In the genomic region with DNA sequence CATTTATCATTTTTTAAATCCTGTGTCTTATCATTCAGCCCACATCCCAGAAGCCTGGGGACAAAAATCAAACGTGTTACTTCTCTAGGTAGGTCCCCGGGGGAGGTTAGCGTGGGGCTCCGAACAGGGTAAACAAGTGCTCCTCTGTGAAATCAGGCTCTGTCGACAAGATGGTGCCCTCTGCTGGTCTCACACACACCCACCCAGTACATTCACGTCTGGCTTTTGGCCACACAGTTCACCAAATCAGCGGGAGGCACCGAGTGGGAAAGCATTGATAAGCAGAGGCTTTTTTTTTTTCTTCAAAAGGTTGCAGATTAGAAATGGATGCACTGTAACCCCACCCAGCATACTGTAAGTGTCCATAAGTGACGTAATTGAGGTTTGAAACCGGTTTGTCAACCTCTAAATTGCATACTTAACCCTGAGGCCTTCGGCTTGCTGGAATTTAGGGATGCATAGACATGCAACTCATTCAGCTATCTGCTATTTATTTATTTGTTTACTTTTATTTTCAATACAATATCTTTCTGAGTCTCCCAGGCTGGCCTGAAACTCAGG, we compare ENCODE assay signal across 9 mouse cellular contexts. TPM values are rescaled to one million over a fixed set of nuclear protein-coding genes. Genes with fewer than 3 reads are reported as not detected.
A peak's percentile ranks its signal among the peaks of the same experiment; 100 is the strongest.
DNase-seq lines count a peak whose midpoint lies in the region; ATAC-seq and TF ChIP-seq lines count a peak whose summit lies in the region.
"Had no signal": no experiment of that assay in that cellular context is flagged by ENCODE, and none has a peak within 500 bp of the region (broad histone marks: within the 10 kb centered on the region; RNA-seq: fewer than 3 reads in every experiment).

No protein-coding gene starts in this region.

- 18% methylated on average over 11 of the region's 11 CpGs for WGBS in forebrain, embryonic 15.5 days
- 20% methylated on average over 11 of the region's 11 CpGs for WGBS in hindbrain, embryonic 13.5 days
- 24% methylated on average over 11 of the region's 11 CpGs for WGBS in spleen, adult 2 months

- H3K4me3 ChIP-seq in forebrain, embryonic 15.5 days: no peak overlapping the region
- H3K4me3 ChIP-seq in hindbrain, embryonic 13.5 days: no peak overlapping the region
- H3K4me3 ChIP-seq in spleen, adult 2 months (ENCODE audit: extremely low read depth, insufficient read depth, insufficient read length): no peak overlapping the region
- H3K4me3 ChIP-seq: limb, embryonic 15.5 days had no signal

- H3K36me3 ChIP-seq in forebrain, embryonic 15.5 days: no peaks in the 10 kb centered on the region
- H3K36me3 ChIP-seq in hindbrain, embryonic 13.5 days: no peaks in the 10 kb centered on the region
- H3K36me3 ChIP-seq in spleen, adult 2 months (ENCODE audit: control insufficient read depth, insufficient read depth, low read length): no peaks in the 10 kb centered on the region
- H3K36me3 ChIP-seq: limb, embryonic 15.5 days had no signal

- no peak overlapping the region for H3K9ac ChIP-seq in forebrain, embryonic 15.5 days (replicated peaks)
- no peak overlapping the region for H3K9ac ChIP-seq in hindbrain, embryonic 13.5 days
- H3K9ac ChIP-seq: limb, embryonic 15.5 days had no signal

- TF ChIP-seq POLR2A in spleen, adult 2 months (IDR thresholded peaks at IDR 0.05; ENCODE audit: low read depth, low read length): no peak

- no peaks in the 10 kb centered on the region for H3K27me3 ChIP-seq in forebrain, embryonic 15.5 days
- H3K27me3 ChIP-seq in hindbrain, embryonic 13.5 days: peaks cover 15% of the 10 kb centered on the region
- H3K27me3 ChIP-seq in spleen, adult 2 months (ENCODE audit: control insufficient read depth, insufficient read depth, low read length): no peaks in the 10 kb centered on the region
- H3K27me3 ChIP-seq: limb, embryonic 15.5 days had no signal

- H3K4me2 ChIP-seq in forebrain, embryonic 15.5 days (replicated peaks): no peak overlapping the region
- H3K4me2 ChIP-seq in hindbrain, embryonic 13.5 days: no peak overlapping the region
- H3K4me2 ChIP-seq: limb, embryonic 15.5 days had no signal

- intact Hi-C loops in left cerebral cortex, postnatal 14 days (cut with DNase I): no loop called here

- peak; percentile 64; the same call in 1 of the 2 replicates for TF ChIP-seq CTCF in spleen, adult 2 months (IDR thresholded peaks at IDR 0.05; ENCODE audit: extremely low read depth, insufficient read depth, insufficient read length, insufficient replicate concordance)

- no peak overlapping the region for H3K27ac ChIP-seq in forebrain, embryonic 15.5 days (replicated peaks)
- no peak overlapping the region for H3K27ac ChIP-seq in hindbrain, embryonic 13.5 days
- H3K27ac ChIP-seq in spleen, adult 2 months (ENCODE audit: insufficient read depth, low read length): no peak overlapping the region
- H3K27ac ChIP-seq: limb, embryonic 15.5 days had no signal

- peaks cover 4% of the 10 kb centered on the region for H3K4me1 ChIP-seq in forebrain, embryonic 15.5 days
- no peaks in the 10 kb centered on the region for H3K4me1 ChIP-seq in hindbrain, embryonic 13.5 days (replicated peaks)
- no peaks in the 10 kb centered on the region for H3K4me1 ChIP-seq in spleen, adult 2 months (ENCODE audit: control insufficient read depth, insufficient read depth, insufficient read length)

- peak; percentile 67 for DNase-seq in layer of hippocampus, adult 11-12 months (ENCODE audit: low spot score)
- DNase-seq in layer of hippocampus, adult 9-10 months (ENCODE audit: low spot score): no peak
- DNase-seq in c-Kit-positive CD71-positive TER-119-negative erythroid progenitor cells, embryonic 14.5 days (ENCODE audit: low read depth): peak; percentile 66
- peak; percentile 37 to 59 for DNase-seq in left cerebral cortex, postnatal 14 days (ENCODE audit: low spot score in 2 of 2)
- DNase-seq in mesoderm, embryonic 11.5 days (ENCODE audit: low read depth, low spot score): peak; percentile 59
- DNase-seq in spleen, adult 2 months (ENCODE audit: low read depth in 1 of 2, low spot score in 2 of 2): peak; percentile 45 to 68

- H3K9me3 ChIP-seq in forebrain, embryonic 15.5 days: no peaks in the 10 kb centered on the region
- H3K9me3 ChIP-seq in hindbrain, embryonic 13.5 days: no peaks in the 10 kb centered on the region
- H3K9me3 ChIP-seq: limb, embryonic 15.5 days had no signal

- ATAC-seq in forebrain, embryonic 15.5 days (replicated peaks): peak; percentile 67
- 0 out of 2 replicates have a peak, but pooled peaks have one; percentile 65 for ATAC-seq in hindbrain, embryonic 13.5 days (ENCODE audit: low FRiP score)

RNA-seq across cellular contexts. Expression of a gene that starts 4.4 kb away (rescaled TPM):
- polyA plus RNA-seq in forebrain, embryonic 15.5 days (2015; fragmentation: Nextera tagmentation; extraction: Ambion mirVana): 0.22 and 0.24 TPM in 2 replicates
- 0.23 and 0.48 TPM in 2 replicates for polyA plus RNA-seq in hindbrain, embryonic 13.5 days (2015; fragmentation: Nextera tagmentation; extraction: Ambion mirVana)
- total RNA-seq in left cerebral cortex, postnatal 14 days (2021): not detected
- polyA plus RNA-seq in spleen, adult 2 months (2012; rRNA removed): not detected in 2 replicates

RNA-seq across cellular contexts. Expression of a gene that starts 7.4 kb away (rescaled TPM):
- 61.4 and 62.7 TPM in 2 replicates for polyA plus RNA-seq in forebrain, embryonic 15.5 days (2015; fragmentation: Nextera tagmentation; extraction: Ambion mirVana)
- polyA plus RNA-seq in hindbrain, embryonic 13.5 days (2015; fragmentation: Nextera tagmentation; extraction: Ambion mirVana): 43.5 and 47.5 TPM in 2 replicates
- total RNA-seq in left cerebral cortex, postnatal 14 days (2021): 10 to 100 TPM; 20.6 to 22.3 TPM
- 32.2 and 33.6 TPM in 2 replicates for polyA plus RNA-seq in spleen, adult 2 months (2012; rRNA removed)

RNA-seq across cellular contexts. Expression of a gene that starts 11.6 kb away (rescaled TPM):
- polyA plus RNA-seq in forebrain, embryonic 15.5 days (2015; fragmentation: Nextera tagmentation; extraction: Ambion mirVana): 10.7 and 12.0 TPM in 2 replicates
- 12.3 and 13.5 TPM in 2 replicates for polyA plus RNA-seq in hindbrain, embryonic 13.5 days (2015; fragmentation: Nextera tagmentation; extraction: Ambion mirVana)
- total RNA-seq in left cerebral cortex, postnatal 14 days (2021): 1 to 10 TPM; 7.1 to 7.6 TPM
- 4.1 and 4.6 TPM in 2 replicates for polyA plus RNA-seq in spleen, adult 2 months (2012; rRNA removed)

RNA-seq across cellular contexts. Expression of a gene that starts 29.1 kb away (rescaled TPM):
- polyA plus RNA-seq in forebrain, embryonic 15.5 days (2015; fragmentation: Nextera tagmentation; extraction: Ambion mirVana): 2.2 and 2.3 TPM in 2 replicates
- 1.5 and 1.6 TPM in 2 replicates for polyA plus RNA-seq in hindbrain, embryonic 13.5 days (2015; fragmentation: Nextera tagmentation; extraction: Ambion mirVana)
- 1 to 10 TPM; 3.2 to 4.4 TPM for total RNA-seq in left cerebral cortex, postnatal 14 days (2021)
- polyA plus RNA-seq in spleen, adult 2 months (2012; rRNA removed): 0.18 and 0.26 TPM in 2 replicates

RNA-seq across cellular contexts. Expression of a gene that starts 42.3 kb away (rescaled TPM):
- not detected in 2 replicates for polyA plus RNA-seq in forebrain, embryonic 15.5 days (2015; fragmentation: Nextera tagmentation; extraction: Ambion mirVana)
- polyA plus RNA-seq in hindbrain, embryonic 13.5 days (2015; fragmentation: Nextera tagmentation; extraction: Ambion mirVana): not detected in 2 replicates
- total RNA-seq in left cerebral cortex, postnatal 14 days (2021): not detected
- polyA plus RNA-seq in spleen, adult 2 months (2012; rRNA removed): not detected in 2 replicates
- polyA plus RNA-seq: limb, embryonic 15.5 days had no signal
